Comparison of ENCODE assay signal across 12 mouse cellular contexts in genomic region chr14:25272366-25273156, GRCm38 (mm10).
A peak's percentile ranks its signal among the peaks of the same experiment; 100 is the strongest.
DNase-seq lines count a peak whose midpoint lies in the region; ATAC-seq and TF ChIP-seq lines count a peak whose summit lies in the region.
"Had no signal": no experiment of that assay in that cellular context is flagged by ENCODE, and none has a peak within 500 bp of the region (broad histone marks: within the 10 kb centered on the region; RNA-seq: fewer than 3 reads in every experiment).

No protein-coding gene starts in this region.

- H3K9ac ChIP-seq in heart, adult 2 months (ENCODE audit: low read depth, low read length) = no peak overlapping the region
- H3K9ac ChIP-seq: midbrain, embryonic 12.5 days had no signal

- no peaks in the 10 kb centered on the region for H3K4me1 ChIP-seq in heart, adult 2 months (ENCODE audit: control insufficient read depth, insufficient read depth, low read length)

- no peaks in the 10 kb centered on the region for H3K27me3 ChIP-seq in heart, adult 2 months (ENCODE audit: control insufficient read depth, insufficient read depth, low read length)
- H3K27me3 ChIP-seq in splenic B cell, adult 2 months (ENCODE audit: control insufficient read depth, insufficient read depth, low read length, poor library complexity, severe bottlenecking) = no peaks in the 10 kb centered on the region; the same call in 1 of the 2 replicates
- H3K27me3 ChIP-seq: midbrain, embryonic 12.5 days had no signal

- no peaks in the 10 kb centered on the region for H3K79me2 ChIP-seq in heart, adult 2 months (replicated peaks; ENCODE audit: control insufficient read depth, insufficient read depth, low read length)

- H3K36me3 ChIP-seq in heart, adult 2 months (ENCODE audit: control insufficient read depth, insufficient read depth, low read length) = no peaks in the 10 kb centered on the region
- no peaks in the 10 kb centered on the region for H3K36me3 ChIP-seq in splenic B cell, adult 2 months (ENCODE audit: control insufficient read depth, insufficient read depth, low read length, poor library complexity, severe bottlenecking)
- H3K36me3 ChIP-seq: midbrain, embryonic 12.5 days had no signal

- H3K4me3 ChIP-seq in heart, adult 2 months = no peak overlapping the region
- H3K4me3 ChIP-seq: midbrain, embryonic 12.5 days had no signal

- intact Hi-C loops in heart, adult 2 months (cut with DNase I) = no loop called here

- no peak for TF ChIP-seq POLR2A in heart, adult 2 months (IDR thresholded peaks at IDR 0.05; ENCODE audit: insufficient read depth, low read depth, low read length)

- 77% methylated on average over 11 of the region's 11 CpGs for WGBS in heart, adult 2 months

- DNase-seq in heart, adult 11 months = peak; percentile 81
- no peak for DNase-seq in heart, adult 2 months
- DNase-seq in induced T-regulatory cell, adult 2 months (ENCODE audit: low read depth) = peak; percentile 23
- DNase-seq in splenic B cell, adult 2 months (ENCODE audit: low read depth, low spot score) = peak; percentile 16
- no peak for DNase-seq in frontal cortex, postnatal 10 days (ENCODE audit: low spot score in 2 of 2)
- DNase-seq in kidney, postnatal 36 days = no peak
- no peak for DNase-seq in urinary bladder, postnatal 4 days (ENCODE audit: low spot score in 2 of 2)
- DNase-seq: adrenal gland, adult 2 months; gastrocnemius, postnatal 14 days had no signal

- peak; percentile 39 for ATAC-seq in CD4-positive, CD25-positive, alpha-beta regulatory T cell, adult 4 months
- ATAC-seq: forebrain, embryonic 16.5 days had no signal

- no peak for TF ChIP-seq CTCF in heart, adult 2 months (IDR thresholded peaks at IDR 0.05)

- no peak for TF ChIP-seq EP300 in heart, adult 2 months (IDR thresholded peaks at IDR 0.05; ENCODE audit: insufficient read depth, low read depth, low read length)

- no peak overlapping the region for H3K27ac ChIP-seq in heart, adult 2 months
- H3K27ac ChIP-seq: midbrain, embryonic 12.5 days had no signal

Comparison
In these comparisons a context has a peak if more than half of its experiments do, and no peak if none do; other contexts are left out.
1. DNase-seq: peak in heart, adult 11 months (single experiment), induced T-regulatory cell, adult 2 months (single experiment) and splenic B cell, adult 2 months (single experiment); none in heart, adult 2 months (0 of 2), frontal cortex, postnatal 10 days (0 of 2), kidney, postnatal 36 days (0 of 2) and urinary bladder, postnatal 4 days (0 of 2).